In the genomic region with DNA sequence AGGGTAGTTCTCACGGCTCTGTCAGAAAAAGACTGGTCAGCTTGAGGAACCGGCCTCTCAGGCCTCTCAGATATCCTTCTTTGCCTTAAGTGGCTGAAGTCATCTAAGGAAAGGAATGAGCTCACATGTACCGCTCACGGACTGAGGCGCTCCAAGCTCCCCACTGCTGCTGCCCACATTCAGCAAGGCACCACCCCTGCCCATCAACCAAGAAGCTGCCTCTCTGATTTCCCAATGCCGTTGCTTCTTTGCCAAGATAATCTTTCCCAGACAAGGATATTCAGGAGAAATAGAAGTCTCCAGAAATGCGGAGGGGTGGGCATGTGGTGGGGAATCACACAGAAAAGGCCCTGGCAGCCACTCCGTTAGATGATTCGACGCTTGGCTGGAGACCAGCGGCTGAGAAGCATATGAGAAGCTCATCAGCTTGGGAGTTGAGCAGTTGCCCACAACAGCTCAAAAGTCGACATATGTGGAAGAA, we compare ENCODE assay signal across 8 mouse cellular contexts.
DNase-seq lines count a peak whose midpoint lies in the region; ATAC-seq and TF ChIP-seq lines count a peak whose summit lies in the region.
"Had no signal": no experiment of that assay in that cellular context is flagged by ENCODE, and none has a peak within 500 bp of the region (broad histone marks: within the 10 kb centered on the region; RNA-seq: fewer than 3 reads in every experiment).

No protein-coding gene starts in this region.

- ATAC-seq in intestine, postnatal 0 days: no peak

- H3K9me3 ChIP-seq in intestine, postnatal 0 days (ENCODE audit: control insufficient read depth): no peaks in the 10 kb centered on the region
- H3K9me3 ChIP-seq in midbrain, embryonic 10.5 days (replicated peaks): no peaks in the 10 kb centered on the region
- H3K9me3 ChIP-seq: limb, embryonic 12.5 days had no signal

- TF ChIP-seq CTCF in intestine, postnatal 0 days (IDR thresholded peaks at IDR 0.05; ENCODE audit: low read depth): no peak

- H3K4me3 ChIP-seq in intestine, postnatal 0 days (ENCODE audit: low read depth, low read length): no peak overlapping the region
- no peak overlapping the region for H3K4me3 ChIP-seq in midbrain, embryonic 10.5 days
- H3K4me3 ChIP-seq: limb, embryonic 12.5 days had no signal

- no peak overlapping the region for H3K9ac ChIP-seq in intestine, postnatal 0 days (ENCODE audit: low read depth, low read length)
- H3K9ac ChIP-seq: limb, embryonic 12.5 days had no signal

- no peak overlapping the region for H3K27ac ChIP-seq in intestine, postnatal 0 days (ENCODE audit: low read depth, low read length)
- H3K27ac ChIP-seq in midbrain, embryonic 10.5 days (replicated peaks): no peak overlapping the region
- H3K27ac ChIP-seq: limb, embryonic 12.5 days had no signal

- peak; percentile 2 to 14 for DNase-seq in spleen, postnatal 36 days (ENCODE audit: low spot score in 2 of 2)
- DNase-seq in spleen, adult 18-20 months: no peak
- DNase-seq in frontal cortex, postnatal 36 days (ENCODE audit: low spot score in 2 of 2): peak; percentile 81 to 90
- DNase-seq in layer of hippocampus, postnatal 14 days (ENCODE audit: low spot score in 2 of 2): peak; percentile 63 to 82
- peak; percentile 85 for DNase-seq in right cerebral cortex, adult 18-20 months
- no peak for DNase-seq in midbrain, embryonic 10.5 days (ENCODE audit: low spot score)

- H3K4me1 ChIP-seq in intestine, postnatal 0 days (replicated peaks; ENCODE audit: control insufficient read depth, insufficient read depth, low read length): no peaks in the 10 kb centered on the region
- no peaks in the 10 kb centered on the region for H3K4me1 ChIP-seq in midbrain, embryonic 10.5 days
- H3K4me1 ChIP-seq: limb, embryonic 12.5 days had no signal

- no peaks in the 10 kb centered on the region for H3K27me3 ChIP-seq in intestine, postnatal 0 days (replicated peaks; ENCODE audit: control insufficient read depth, insufficient read depth, low read length)
- H3K27me3 ChIP-seq in midbrain, embryonic 10.5 days (ENCODE audit: low read depth, poor library complexity, severe bottlenecking): no peaks in the 10 kb centered on the region
- H3K27me3 ChIP-seq: limb, embryonic 12.5 days had no signal

- 80% methylated on average over 12 of the region's 12 CpGs for WGBS in intestine, postnatal 0 days
- WGBS in midbrain, embryonic 10.5 days: 96% methylated on average over 12 of the region's 12 CpGs

- H3K36me3 ChIP-seq in intestine, postnatal 0 days (ENCODE audit: control insufficient read depth, insufficient read depth): no peaks in the 10 kb centered on the region
- H3K36me3 ChIP-seq in midbrain, embryonic 10.5 days: no peaks in the 10 kb centered on the region
- H3K36me3 ChIP-seq: limb, embryonic 12.5 days had no signal

- no peak overlapping the region for H3K4me2 ChIP-seq in intestine, postnatal 0 days (replicated peaks; ENCODE audit: low read depth)
- H3K4me2 ChIP-seq: limb, embryonic 12.5 days had no signal

Comparison
In these comparisons a context has a peak if more than half of its experiments do, and no peak if none do; other contexts are left out.
1. DNase-seq: peak in spleen, postnatal 36 days (2 of 2), frontal cortex, postnatal 36 days (2 of 2), layer of hippocampus, postnatal 14 days (2 of 2) and right cerebral cortex, adult 18-20 months (single experiment); none in spleen, adult 18-20 months (0 of 2) and midbrain, embryonic 10.5 days (single experiment).